Mouse (Mus musculus) kidney, adult 2 months (tissue): ENCODE measurements around the gene Wscd2.

Experiments used
- CTCF ChIP-seq: fragments of 200-500 bp; conservative IDR thresholded peaks from 2 replicates; pipeline ENCODE4 v1.5.1; 2011; ENCODE audit warnings: low read depth, mild to moderate bottlenecking, control low read depth, low read length, moderate library complexity, mixed read lengths; ENCODE audit not compliant: insufficient read depth, insufficient read length
- POLR2A ChIP-seq: fragments of 200-500 bp; IDR thresholded peaks from one replicate; pipeline ENCODE4 v1.6.1; 2011; ENCODE audit warnings: low read depth, low read length, control low read depth

- TF ChIP-seq CTCF: no peak
- TF ChIP-seq POLR2A: no peak
Measured at GRCm38 (mm10) chr5:113448023-113448734, 42.0 kb upstream of the Wscd2 start.
